Mouse (Mus musculus) v-Abl transformed pro-B cells (cell line): Measurements from ENCODE around the gene Cpeb1.

Experiments
- in situ Hi-C, 2 experiments: fragments of 400-800 bp; cut with MboI; formaldehyde crosslinking; loops; one replicate each; pipeline ENCODE4 v1.15.1; 2025; ENCODE audit not compliant: unreplicated experiment in 2 of 2

Cpeb1 gene

DNA sequence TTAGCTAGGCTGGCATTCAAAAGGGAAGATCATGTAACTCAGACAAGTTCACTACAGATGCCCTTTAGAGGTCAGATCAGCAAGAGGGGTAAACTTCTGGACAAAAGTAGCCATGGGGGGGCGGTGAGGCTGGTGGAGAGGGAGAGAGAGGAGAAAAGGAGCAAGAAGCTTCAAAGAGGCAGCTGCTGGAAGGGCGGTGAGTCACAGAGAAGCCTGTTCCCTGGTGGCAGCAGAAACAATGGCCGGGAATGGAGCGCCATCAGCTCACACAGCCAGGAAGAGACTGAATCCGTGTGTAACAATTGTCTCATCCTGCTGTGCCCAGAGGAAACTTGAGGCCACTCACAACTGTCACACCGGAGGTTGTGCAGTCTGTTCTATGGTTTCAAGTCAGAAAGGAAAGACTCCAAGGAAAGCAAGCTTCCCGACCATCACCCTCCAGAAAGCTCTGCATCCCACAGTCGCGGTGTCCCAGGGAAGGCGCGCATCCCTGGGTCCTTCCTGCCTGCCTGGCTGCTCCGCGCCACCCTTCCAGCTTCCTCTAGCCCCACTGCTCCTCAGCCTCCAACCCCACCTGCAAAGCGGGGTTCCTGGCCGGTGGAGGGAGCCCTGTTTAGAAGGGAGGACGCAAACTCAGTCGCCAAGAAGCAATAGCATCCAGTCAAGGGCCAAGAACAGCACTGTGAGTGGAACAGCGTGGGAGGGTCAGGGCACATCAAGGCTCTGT, 119.4 kb downstream of the Cpeb1 start:
- in situ Hi-C loops: no loop called here

DNA sequence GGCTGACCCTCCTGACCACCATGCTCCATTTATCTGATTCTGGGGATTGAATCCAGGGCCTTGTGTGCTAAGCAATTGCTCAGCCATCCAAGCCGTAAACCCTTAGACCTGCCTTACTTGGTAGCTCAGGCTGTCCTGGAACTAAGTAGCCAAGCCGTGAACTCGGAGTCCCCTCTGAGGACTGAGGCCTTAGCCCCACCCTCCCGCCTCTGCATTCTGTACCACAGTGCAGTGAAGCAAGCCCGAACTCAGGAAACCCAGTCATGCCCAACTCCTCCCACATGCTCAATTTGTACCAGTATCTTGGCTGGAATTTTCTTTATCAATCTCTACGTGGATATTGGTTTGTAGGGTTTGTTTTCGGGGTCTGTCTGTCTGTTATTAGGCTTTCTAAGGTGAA, 123.4 kb downstream of the Cpeb1 start:
- in situ Hi-C loops: no loop called here

DNA sequence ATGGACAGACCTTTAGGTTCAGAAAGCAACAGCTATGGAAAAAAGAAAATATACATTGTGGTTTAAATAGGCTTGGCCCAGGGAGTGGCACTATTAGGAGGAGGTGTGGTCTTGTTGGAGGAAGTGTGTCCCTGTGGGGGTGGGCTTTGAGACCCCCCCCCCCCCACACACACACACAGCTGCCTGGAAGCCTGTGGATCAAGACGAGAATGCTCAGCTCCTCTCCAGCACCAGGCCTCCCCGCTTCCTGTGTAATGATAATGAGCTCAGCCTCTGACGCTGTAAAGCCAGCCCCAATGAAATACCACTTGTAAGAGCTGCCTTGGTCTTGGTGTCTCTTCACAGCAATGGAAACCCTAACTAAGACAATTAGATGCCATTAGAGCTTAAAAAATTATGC, 124.5 kb downstream of the Cpeb1 start:
- in situ Hi-C loops: no loop called here

DNA sequence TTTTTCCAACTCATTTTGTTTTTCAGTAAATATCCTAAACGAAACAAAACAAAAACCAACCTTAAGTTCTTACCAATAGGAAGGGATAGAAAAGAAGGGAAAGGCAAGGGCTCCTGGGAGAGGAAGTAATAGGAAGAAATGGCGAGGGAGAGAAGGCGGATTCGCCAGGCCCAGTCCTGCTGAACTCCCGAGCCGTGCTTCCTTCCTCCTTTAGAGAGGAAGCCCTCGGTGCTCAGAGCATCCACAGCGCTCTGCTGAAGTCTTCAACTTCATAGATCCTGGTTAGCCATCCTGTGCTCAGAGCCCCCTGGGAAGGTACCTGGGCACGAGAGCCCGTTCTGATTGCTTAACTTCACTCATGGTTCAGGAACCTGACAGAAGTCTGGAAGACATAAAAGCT, 127.6 kb downstream of the Cpeb1 start:
- in situ Hi-C loops: loop anchor here in 1 of 2 experiments (10.0 kb wide), 1 partner anchor 473 kb away; no protein-coding TSS in a partner anchor

DNA sequence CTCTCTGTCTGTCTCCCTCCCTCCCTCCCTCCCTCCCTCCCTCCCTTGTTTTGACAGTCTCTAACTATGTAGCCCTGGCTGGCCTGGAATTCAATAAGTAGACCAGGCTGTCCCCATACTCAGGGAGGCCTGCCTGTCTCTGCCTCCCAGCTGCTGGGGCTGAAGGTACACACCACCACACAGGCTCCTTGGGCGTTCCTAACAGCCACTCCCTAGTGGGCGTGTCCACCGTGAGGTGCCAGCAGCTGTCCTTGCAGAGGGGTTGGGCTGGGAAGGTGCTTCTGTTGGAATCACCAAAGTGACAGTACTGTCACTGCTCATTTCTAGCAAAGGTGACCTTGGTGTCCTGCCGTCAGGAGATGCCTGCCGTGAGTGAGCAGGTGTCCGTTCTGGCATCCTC, 128.4 kb downstream of the Cpeb1 start:
- in situ Hi-C loops: loop anchor here in 1 of 2 experiments (10.0 kb wide), 1 partner anchor 472 kb away; no protein-coding TSS in a partner anchor

DNA sequence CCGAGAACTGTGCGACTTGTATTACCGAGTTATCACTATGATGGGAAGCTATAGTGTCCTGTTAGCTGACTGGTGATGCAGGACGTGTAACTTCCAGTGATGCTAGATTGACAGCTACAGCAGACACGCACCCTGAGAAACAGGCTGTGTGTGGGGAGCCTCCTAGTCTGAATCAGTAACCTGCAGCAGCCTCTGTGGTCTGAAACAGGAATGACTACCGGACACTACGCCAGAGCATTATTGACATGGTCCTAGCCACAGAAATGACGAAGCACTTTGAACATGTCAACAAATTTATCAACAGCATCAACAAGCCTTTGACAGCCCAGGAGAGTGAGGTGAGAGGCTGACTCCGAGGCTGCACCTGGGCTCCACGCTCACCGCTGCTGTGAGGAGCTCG, 129.2 kb downstream of the Cpeb1 start:
- in situ Hi-C loops: loop anchor here in 1 of 2 experiments (10.0 kb wide), 1 partner anchor 471 kb away; no protein-coding TSS in a partner anchor

DNA sequence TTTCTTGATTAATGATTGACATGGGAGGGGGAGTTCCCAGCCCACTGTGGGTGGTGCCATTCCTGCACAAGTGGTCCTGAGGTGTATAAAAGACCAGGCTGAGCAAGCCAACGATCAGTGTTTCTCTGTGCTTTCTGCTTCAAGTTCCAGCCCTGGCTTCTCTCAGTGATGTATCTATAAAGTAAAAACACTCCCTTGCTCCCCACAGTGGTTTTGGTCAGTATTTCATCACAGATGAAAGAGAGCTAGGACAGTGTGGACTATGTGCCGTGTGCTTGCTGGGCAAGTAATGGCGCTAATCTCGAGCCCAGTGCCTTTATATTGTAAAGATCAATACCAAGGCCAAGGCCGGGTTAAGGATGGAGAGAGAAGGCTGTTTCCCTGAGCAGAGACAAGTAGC, 133.5 kb downstream of the Cpeb1 start:
- in situ Hi-C loops: loop anchor here in 1 of 2 experiments (10.0 kb wide), 1 partner anchor 467 kb away; no protein-coding TSS in a partner anchor

DNA sequence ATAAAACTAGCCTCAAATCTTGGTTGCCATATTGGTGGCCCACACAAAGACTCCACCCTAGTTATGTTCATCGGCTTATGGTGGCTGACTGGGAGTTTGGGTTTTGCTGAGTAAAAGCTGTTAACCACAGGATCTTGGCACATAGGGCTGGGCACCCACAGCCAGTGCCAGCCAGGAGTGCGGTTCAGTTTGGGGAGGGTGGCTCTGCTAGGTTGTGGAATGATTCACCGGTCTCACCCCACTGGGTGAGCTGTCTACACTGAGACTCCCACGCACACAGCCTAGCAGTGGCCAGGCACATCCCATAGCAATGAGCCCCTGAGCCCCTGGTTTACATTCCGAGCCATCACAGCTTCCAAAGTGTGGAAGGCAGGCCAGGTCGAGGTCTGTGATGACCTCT, 135.5 kb downstream of the Cpeb1 start:
- in situ Hi-C loops: loop anchor here in 1 of 2 experiments (10.0 kb wide), 1 partner anchor 465 kb away; no protein-coding TSS in a partner anchor

DNA sequence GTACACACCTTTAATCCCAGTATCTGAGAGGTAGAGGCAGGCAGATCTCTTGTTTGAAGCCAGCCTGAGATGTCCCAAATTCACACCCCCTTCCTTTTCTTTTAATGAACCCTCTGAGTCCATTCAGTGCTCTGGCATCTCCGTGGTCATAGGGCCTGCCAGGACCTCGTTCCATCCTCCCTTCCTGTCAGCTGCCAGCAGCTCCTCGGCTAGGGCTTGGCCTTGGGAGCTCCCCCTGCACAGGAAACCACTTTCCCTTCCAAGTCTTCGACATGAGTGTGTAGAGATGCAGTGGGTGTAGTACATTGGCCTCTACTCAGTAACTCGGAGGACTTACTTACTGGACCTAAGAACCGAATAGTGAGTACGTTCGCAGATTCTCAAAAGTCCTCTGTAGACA, 139.7 kb downstream of the Cpeb1 start:
- in situ Hi-C loops: no loop called here

DNA sequence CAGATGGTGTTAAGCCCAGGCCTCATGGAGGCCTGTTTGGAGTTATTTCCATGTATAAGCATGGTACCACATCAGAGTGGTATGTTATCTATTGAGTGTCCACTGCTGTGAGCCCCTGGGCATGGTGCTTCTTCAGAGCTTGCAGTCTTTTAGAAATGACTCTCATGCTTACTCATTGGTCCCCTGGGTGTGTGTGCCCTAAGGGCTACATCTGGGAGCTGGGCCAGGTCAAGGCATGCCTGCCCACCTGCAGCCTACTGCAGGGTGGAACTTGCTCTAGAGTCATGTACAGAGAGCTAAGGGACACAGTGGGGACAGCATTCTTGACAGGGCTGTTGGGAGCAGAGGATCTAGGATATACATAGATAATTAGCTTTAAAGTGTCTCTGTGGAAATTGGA, 143.7 kb downstream of the Cpeb1 start:
- in situ Hi-C loops: loop anchor here in 1 of 2 experiments (5.0 kb wide), 1 partner anchor 109 kb away; no protein-coding TSS in a partner anchor

DNA sequence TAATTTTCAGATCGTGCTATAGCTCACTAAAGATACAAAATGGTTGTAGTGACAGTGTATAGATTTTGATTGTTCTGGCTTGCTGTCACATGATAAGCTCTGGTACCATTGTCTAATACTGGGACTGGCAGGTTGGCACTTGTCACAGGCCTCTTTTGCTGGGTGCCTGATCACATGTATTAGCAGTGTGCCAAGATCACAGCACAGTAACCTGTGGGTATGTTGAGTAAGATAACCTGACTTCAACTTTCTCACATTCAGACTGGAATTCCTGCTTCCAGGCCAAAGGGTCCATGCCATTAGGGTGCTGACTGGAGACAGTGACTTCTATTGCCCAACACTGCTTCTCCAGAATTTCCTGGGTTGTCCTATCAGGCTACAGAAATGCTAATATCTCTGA, 144.1 kb downstream of the Cpeb1 start:
- in situ Hi-C loops: loop anchor here in 1 of 2 experiments (5.0 kb wide), 1 partner anchor 109 kb away; no protein-coding TSS in a partner anchor

DNA sequence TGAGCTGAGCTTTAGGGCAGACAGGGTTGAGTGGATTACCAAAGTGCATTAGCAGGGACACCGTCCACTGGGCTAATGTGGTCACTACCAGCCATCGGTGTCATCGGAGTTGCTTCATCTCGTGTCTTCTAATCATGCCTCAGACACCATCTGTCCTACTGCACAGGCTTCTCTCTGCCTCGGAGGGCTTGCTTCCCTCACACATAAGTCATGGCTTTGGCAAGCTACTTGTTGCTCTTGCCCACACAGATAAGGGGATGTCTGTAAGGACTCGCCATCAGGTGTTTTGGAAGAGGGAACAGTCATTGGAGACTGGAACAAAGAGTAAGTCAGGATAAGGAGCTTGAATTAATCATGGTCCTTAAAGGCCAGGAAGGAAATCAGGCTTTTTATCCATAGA, 146.0 kb downstream of the Cpeb1 start:
- in situ Hi-C loops: loop anchor here in 1 of 2 experiments (10.0 kb wide), 1 partner anchor 144 kb away; no protein-coding TSS in a partner anchor

DNA sequence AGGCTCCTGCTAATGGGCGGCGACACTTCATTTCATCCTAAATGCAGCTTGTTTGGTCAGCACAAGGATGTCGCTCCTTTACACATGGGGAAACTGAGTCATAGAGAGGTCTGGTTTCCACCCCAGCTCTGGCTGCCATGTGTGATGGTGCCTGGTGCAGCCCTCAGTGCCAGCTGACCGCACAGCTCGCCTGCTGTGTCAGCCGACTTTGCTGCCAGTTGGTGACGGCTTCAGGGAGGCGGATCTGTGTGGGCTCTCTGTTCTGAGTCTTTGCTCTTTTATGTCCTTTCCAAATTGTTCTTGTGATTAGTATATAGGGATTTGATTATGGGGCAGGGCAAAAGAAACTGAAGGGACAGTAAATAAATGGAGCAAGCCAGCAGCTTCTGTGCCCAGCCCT, 147.5 kb downstream of the Cpeb1 start:
- in situ Hi-C loops: loop anchor here in 1 of 2 experiments (10.0 kb wide), 1 partner anchor 143 kb away; no protein-coding TSS in a partner anchor

DNA sequence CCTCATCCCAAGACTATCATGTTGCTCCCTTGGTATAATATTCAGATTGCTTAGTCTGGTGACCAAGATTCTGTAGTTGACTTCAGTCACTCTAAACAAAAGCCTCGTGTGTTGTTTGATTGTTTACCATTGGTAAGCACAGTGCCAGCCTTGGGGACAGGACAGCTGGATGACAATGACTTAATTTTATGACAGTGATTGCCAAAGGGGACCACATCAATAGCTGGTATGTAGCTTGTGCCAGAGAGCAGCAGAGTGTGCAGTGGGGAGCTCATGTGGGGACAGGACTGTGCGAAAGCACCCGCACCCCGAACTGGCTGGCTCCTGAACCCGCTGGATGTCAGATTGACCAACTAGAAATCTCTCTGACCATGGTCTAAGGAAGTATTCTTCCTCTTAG, 150.6 kb downstream of the Cpeb1 start:
- in situ Hi-C loops: loop anchor here in 1 of 2 experiments (10.0 kb wide), 1 partner anchor 140 kb away; no protein-coding TSS in a partner anchor

DNA sequence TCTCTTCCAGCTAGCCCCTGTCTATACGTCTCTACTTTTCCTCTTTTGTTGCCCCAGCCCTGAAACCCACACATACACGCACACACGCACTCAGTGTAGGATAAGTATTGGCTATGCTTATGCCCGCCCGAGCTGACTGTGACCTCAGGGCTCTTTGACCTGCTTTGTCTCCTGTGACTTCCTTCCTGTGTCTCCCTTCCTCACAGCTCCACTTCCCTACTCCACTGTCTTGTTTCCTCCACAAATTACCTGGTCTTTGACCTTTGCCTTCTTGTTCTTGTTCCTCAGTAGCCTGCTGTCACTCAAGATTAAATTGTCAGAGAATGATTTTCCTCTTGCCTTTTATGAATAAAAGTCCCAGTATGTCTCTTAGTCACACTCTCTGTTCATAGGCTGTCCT, 151.2 kb downstream of the Cpeb1 start:
- in situ Hi-C loops: loop anchor here in 1 of 2 experiments (10.0 kb wide), 1 partner anchor 139 kb away; no protein-coding TSS in a partner anchor

DNA sequence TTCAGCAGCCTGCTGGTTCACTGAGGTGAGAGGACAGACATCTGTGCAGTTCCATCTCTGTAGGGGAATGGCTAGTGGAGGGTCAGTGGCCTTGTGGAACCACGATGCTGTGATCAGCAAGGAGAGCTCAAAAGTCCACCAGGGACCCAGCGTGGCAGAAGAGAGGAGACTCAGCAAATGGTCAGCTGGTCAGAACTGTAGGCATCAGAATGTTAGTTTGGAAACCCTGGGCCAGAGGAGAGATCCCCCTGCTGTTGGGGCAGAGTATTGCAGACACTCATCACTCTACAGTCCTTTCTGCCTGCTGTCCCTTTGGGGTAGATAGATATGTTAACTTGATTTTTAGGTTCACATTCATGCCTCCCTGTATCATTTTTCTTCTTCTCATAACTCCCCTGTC, 151.6 kb downstream of the Cpeb1 start:
- in situ Hi-C loops: loop anchor here in 1 of 2 experiments (10.0 kb wide), 1 partner anchor 139 kb away; no protein-coding TSS in a partner anchor

DNA sequence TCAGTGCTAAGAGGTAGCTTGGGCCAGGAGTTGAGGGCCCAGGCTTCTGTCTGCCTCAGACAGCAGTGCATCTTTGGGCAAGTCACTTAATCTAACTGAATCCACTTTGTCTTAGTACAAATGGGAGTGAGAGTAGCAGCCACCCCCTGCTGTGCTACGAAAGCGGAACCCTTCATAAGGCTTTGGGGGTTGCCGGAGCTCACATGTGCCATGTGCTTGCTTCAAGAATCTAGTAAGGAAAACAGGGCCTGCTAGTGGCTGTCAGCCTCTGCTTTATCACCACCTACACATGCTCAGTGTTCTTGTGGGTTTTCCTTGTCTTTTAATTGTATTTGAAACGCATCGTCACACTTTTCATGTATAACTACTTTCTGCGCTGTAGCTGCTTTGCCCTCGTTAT, 153.9 kb downstream of the Cpeb1 start:
- in situ Hi-C loops: loop anchor here in 1 of 2 experiments (10.0 kb wide), 1 partner anchor 137 kb away; no protein-coding TSS in a partner anchor

DNA sequence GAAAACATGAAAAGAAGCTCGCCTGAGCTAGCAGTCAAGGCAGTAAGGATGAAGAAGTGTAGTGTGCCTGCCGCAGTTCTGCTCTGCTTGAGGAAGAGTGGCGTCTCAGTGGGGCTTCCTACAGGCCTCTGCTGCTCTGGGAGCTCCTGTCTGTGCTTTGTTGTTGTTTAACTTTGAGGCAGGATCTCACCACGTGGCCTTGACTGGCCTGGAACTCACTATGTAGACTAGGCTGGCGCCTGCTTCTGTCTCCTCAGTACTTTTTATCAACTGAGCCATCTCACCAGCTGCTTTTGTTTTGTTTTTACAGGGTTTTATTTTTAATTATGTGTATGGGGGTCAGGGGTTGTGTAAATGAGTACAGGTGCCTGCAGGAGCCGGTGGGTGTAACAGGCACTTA, 157.1 kb downstream of the Cpeb1 start:
- in situ Hi-C loops: loop anchor here in 1 of 2 experiments (10.0 kb wide), 1 partner anchor 83 kb away; the partner anchor contains the start of gene Pde8a
